Mouse (Mus musculus) ES-E14 (cell line): Measurements from ENCODE around the gene Gm11084. TPM values are rescaled to one million over a fixed set of nuclear protein-coding genes. Genes with fewer than 3 reads are reported as not detected.
A peak's percentile ranks its signal among the peaks of the same experiment; 100 is the strongest.

Source experiments
- DNase-seq: peaks from one replicate; pipeline ENCODE4 v3.0.0-alpha.2; 2013; ENCODE audit warnings: low read depth, low spot score
- H3K27ac ChIP-seq: 2 replicates; pipeline ENCODE4 v1.5.1; 2012; ENCODE audit warnings: low read depth, mild to moderate bottlenecking, low read length, moderate library complexity, mixed read lengths; ENCODE audit not compliant: poor library complexity, insufficient read depth, severe bottlenecking
- H3K36me3 ChIP-seq: 2 replicates; pipeline ENCODE4 v1.6.1; 2012; ENCODE audit warnings: mild to moderate bottlenecking, low read length, moderate library complexity, mixed read lengths; ENCODE audit not compliant: control insufficient read depth, poor library complexity, insufficient read depth, severe bottlenecking
- H3K4me1 ChIP-seq, 2 experiments: fragments of 150-350 bp in 1 of 2; sonication (generic) in 1 of 2; 2 replicates each; pipeline ENCODE4 v1.6.1; 2012; ENCODE audit warnings: low read length in 2 of 2, mild to moderate bottlenecking in 1 of 2, mixed read lengths in 1 of 2; ENCODE audit not compliant: control insufficient read depth in 2 of 2, insufficient read depth in 2 of 2, poor library complexity in 1 of 2
- H3K4me3 ChIP-seq, 2 experiments: fragments of 150-350 bp in 1 of 2; sonication (generic) in 1 of 2; 2 replicates each; pipeline ENCODE4 v1.5.1; 2012; ENCODE audit warnings: low read length in 2 of 2, low read depth in 1 of 2, mild to moderate bottlenecking in 1 of 2, mixed read lengths in 1 of 2; ENCODE audit not compliant: insufficient read depth in 1 of 2, poor library complexity in 1 of 2, severe bottlenecking in 1 of 2
- H3K9ac ChIP-seq: 2 replicates; pipeline ENCODE4 v1.6.1; 2012; ENCODE audit warnings: low read depth, mild to moderate bottlenecking, low read length, mixed read lengths; ENCODE audit not compliant: poor library complexity, insufficient read depth, severe bottlenecking
- H3K9me3 ChIP-seq: fragments of 150-350 bp; sonication (generic); 2 replicates; pipeline ENCODE4 v1.6.1; 2012; ENCODE audit warnings: low read depth, mild to moderate bottlenecking, low read length; ENCODE audit not compliant: control insufficient read depth, insufficient read depth
- CHD2 ChIP-seq: IDR thresholded peaks from 2 replicates; pipeline ENCODE4 v1.6.1; 2014; ENCODE audit warnings: mild to moderate bottlenecking, low read depth, low read length, inconsistent platforms
- HCFC1 ChIP-seq: IDR thresholded peaks from 2 replicates; pipeline ENCODE4 v1.6.1; 2012; ENCODE audit warnings: low read length, inconsistent platforms, borderline replicate concordance; ENCODE audit not compliant: insufficient read depth
- MAFK ChIP-seq: IDR thresholded peaks from 2 replicates; pipeline ENCODE4 v1.6.1; 2014; ENCODE audit warnings: mild to moderate bottlenecking, low read depth, low read length, inconsistent platforms; ENCODE audit not compliant: insufficient read depth
- ZC3H11A ChIP-seq: IDR thresholded peaks from 2 replicates; pipeline ENCODE4 v1.6.1; 2012; ENCODE audit warnings: low read depth, mild to moderate bottlenecking, inconsistent platforms, low read length, borderline replicate concordance
- ZNF384 ChIP-seq: IDR thresholded peaks from 2 replicates; pipeline ENCODE4 v1.6.1; 2012; ENCODE audit warnings: low read depth, low read length, inconsistent platforms
- in situ Hi-C, 2 experiments: fragments of 600-800 bp; cut with MboI; formaldehyde crosslinking; loops; one replicate each; pipeline ENCODE4 v1.15.1; 2025; ENCODE audit warnings: low sequenced_read_pairs in 2 of 2, inconsistent platforms in 1 of 2; ENCODE audit not compliant: unreplicated experiment in 2 of 2
- total RNA-seq: library from RNA; depleted of rRNA; stranded (reverse); fragments of 300-350 nt; gene quantifications from 2 replicates; pipeline ENCODE4 v1.2.3, GENCODE M21; 2012

Gm11084 gene
- total RNA-seq, 1 experiment: not detected

- DNase-seq: no peak
- Histone ChIP-seq H3K4me1 (peaks cover 3 to 16% of the 10 kb centered on the region in 2 experiments; a peak in 2 of 4 replicates), H3K9ac (no peak overlapping the region), H3K27ac (no peak overlapping the region), H3K4me3 (peak overlapping the region in 1 of 2 experiments; percentile 15; a peak in 1 of 4 replicates), H3K9me3 (no peaks in the 10 kb centered on the region), H3K36me3 (no peaks in the 10 kb centered on the region)
- no peak for TF ChIP-seq HCFC1
- no peak for TF ChIP-seq ZC3H11A
- TF ChIP-seq MAFK: no peak
- no peak for TF ChIP-seq CHD2
- TF ChIP-seq ZNF384: no peak
- in situ Hi-C loops: no loop called here
Measured at GRCm38 (mm10) chr2:73003049-73003448, 16.5 kb upstream of the Gm11084 start.

GRCm38 (mm10) chr2:73002451-73002850, 15.9 kb upstream of the Gm11084 start:
- no peak overlapping the region for H3K4me3 ChIP-seq
- no peak overlapping the region for H3K9ac ChIP-seq
- TF ChIP-seq ZNF384 (no peak), HCFC1 (no peak), ZC3H11A (no peak), MAFK (no peak)
- H3K27ac ChIP-seq: no peak overlapping the region
- peaks cover 3 to 19% of the 10 kb centered on the region in 2 experiments; a peak in 2 of 4 replicates for H3K4me1 ChIP-seq
- in situ Hi-C loops: no loop called here
- no peaks in the 10 kb centered on the region for H3K36me3 ChIP-seq
- DNase-seq: no peak
- H3K9me3 ChIP-seq: no peaks in the 10 kb centered on the region

- H3K36me3 ChIP-seq: no peaks in the 10 kb centered on the region
- no peak for DNase-seq
- H3K9me3 ChIP-seq: no peaks in the 10 kb centered on the region
- in situ Hi-C loops: no loop called here
- no peak overlapping the region for H3K9ac ChIP-seq
- TF ChIP-seq ZC3H11A (no peak), CHD2 (no peak), ZNF384 (no peak)
- no peak overlapping the region for H3K27ac ChIP-seq
- peaks cover 4 to 19% of the 10 kb centered on the region in 2 experiments; a peak in 3 of 4 replicates for H3K4me1 ChIP-seq
- H3K4me3 ChIP-seq: no peak overlapping the region
Measured at GRCm38 (mm10) chr2:73001994-73002393, 15.5 kb upstream of the Gm11084 start.

GRCm38 (mm10) chr2:73000194-73000593, 13.7 kb upstream of the Gm11084 start:
- no peak for DNase-seq
- no peak overlapping the region for H3K27ac ChIP-seq
- in situ Hi-C loops: no loop called here
- H3K36me3 ChIP-seq: no peaks in the 10 kb centered on the region
- peaks cover 10 to 18% of the 10 kb centered on the region in 2 experiments for H3K4me1 ChIP-seq
- H3K9ac ChIP-seq: no peak overlapping the region
- TF ChIP-seq CHD2 (no peak), ZC3H11A (no peak), HCFC1 (no peak), MAFK (no peak), ZNF384 (no peak)
- H3K4me3 ChIP-seq: no peak overlapping the region
- H3K9me3 ChIP-seq: no peaks in the 10 kb centered on the region

- peak overlapping the region; percentile 3; the same call in 1 of the 2 replicates for H3K27ac ChIP-seq
- DNase-seq: no peak
- H3K4me1 ChIP-seq: peaks cover 7 to 8% of the 10 kb centered on the region in 2 experiments
- peak overlapping the region; percentile 26; the same call in 1 of the 2 replicates for H3K9ac ChIP-seq
- H3K9me3 ChIP-seq: no peaks in the 10 kb centered on the region
- no peak for TF ChIP-seq HCFC1
- no peak for TF ChIP-seq CHD2
- no peak for TF ChIP-seq ZC3H11A
- no peak for TF ChIP-seq ZNF384
- no peak for TF ChIP-seq MAFK
- in situ Hi-C loops: no loop called here
- H3K36me3 ChIP-seq: no peaks in the 10 kb centered on the region
- H3K4me3 ChIP-seq: no peak overlapping the region
Measured at GRCm38 (mm10) chr2:72997586-72997985, 11.1 kb upstream of the Gm11084 start.
